Mouse (Mus musculus): ENCODE measurements around the gene Ptgdr2. TPM values are rescaled to one million over a fixed set of nuclear protein-coding genes. Genes with fewer than 3 reads are reported as not detected.

Ptgdr2 gene
- polyA plus RNA-seq (2012; rRNA removed), result 0.10 TPM in 2 replicates

DNA sequence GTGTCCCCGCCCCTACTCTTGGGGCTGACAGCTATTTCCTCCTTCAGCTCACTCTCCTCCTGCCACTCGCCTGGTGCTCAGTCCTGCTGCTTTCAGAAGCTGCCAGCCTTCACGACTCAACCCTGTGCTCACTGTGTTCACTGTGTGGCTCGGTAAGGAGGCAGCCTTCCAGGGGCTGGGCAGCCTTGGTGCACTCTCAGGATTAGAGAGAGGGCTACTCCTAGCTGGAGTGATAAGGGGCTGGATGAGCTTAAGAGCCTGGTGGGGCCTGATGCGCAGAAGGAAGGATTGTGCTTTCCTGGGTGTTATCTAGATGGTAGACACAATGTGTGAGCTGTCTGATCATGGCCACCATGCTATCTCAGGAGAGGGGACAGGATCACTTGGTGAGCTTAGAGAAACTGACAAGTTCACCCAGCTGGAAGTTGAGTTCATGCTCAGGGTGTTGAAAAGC, at the start of gene Ptgdr2:
Gene Ptgdr2 (plus strand): TSS at position 51 of the 454 bp plus-strand sequence.

DNA sequence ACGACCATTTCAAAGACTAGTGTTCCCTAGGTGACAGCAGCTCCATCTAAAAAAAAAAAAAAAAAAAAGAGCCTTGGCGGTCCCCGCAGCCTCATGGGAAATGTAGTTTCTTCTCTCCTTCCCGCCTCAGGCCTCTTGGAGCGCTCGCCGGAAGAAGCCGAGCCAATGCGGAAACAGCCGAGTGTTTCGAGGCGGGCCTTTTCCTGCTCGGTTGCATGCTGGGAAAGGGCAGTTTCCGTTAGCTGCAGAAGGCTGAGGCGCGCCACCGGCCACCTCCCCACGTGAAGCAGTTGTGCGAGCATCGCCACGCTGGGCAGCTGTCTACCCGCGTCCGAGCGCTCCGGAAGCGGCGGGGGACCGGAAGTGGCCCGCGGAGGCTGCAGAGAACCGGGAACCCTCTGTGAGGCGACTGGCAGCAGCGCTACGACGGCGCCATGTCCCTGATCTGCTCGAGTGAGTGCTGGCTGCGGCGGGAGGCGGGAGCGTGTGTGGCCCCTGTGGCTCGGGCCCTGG, 41.9 kb upstream of the Ptgdr2 start, which contains the start of gene Prpf19:
Gene Prpf19 (plus strand): TSS at position 216 of the 513 bp plus-strand sequence.

DNA sequence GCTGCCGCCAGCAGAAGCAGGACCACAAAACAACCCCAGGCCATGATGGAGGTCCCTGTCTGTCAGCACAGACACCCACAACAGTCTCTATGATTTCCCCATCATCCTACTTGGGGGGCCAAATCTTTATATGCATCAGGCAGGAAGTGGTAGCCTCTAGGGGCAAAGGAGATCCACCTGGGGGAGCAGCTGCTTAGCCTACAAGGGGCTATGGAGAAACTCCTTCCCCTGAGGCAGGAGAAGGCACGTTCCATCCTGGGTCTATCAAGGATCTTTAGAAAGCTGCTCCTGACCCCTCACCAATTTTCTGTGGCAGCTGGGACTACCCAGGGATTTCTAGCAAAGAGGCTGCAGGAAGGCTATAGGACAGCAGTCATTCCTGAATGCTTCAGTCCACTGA, 16.4 kb upstream of the Ptgdr2 start, which contains the start of gene Zp1:
Gene Zp1 (minus strand): TSS at position 101 of the 400 bp plus-strand sequence.

DNA sequence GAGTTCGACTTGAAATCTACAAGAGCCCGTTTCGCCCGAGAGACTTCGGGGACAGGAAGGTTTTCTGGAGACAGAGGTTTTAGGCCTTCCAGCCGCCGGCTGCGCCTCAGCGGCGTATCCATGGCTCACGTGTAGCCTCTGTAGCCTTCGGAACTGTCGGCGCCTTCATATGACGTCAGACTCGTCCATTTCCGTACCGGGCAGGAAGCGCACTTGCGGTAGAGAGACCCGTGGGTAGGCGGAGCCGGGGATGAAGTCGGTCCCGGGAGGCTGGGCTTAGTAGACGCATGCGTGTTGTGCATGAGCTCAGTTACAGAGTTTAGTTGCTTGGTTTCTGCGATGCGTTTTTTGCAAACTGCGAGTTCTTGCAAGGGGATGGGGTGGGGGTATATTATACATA, 12.2 kb downstream of the Ptgdr2 start, which contains the start of gene Ccdc86:
Gene Ccdc86 (minus strand): TSS at position 155 of the 400 bp plus-strand sequence.

DNA sequence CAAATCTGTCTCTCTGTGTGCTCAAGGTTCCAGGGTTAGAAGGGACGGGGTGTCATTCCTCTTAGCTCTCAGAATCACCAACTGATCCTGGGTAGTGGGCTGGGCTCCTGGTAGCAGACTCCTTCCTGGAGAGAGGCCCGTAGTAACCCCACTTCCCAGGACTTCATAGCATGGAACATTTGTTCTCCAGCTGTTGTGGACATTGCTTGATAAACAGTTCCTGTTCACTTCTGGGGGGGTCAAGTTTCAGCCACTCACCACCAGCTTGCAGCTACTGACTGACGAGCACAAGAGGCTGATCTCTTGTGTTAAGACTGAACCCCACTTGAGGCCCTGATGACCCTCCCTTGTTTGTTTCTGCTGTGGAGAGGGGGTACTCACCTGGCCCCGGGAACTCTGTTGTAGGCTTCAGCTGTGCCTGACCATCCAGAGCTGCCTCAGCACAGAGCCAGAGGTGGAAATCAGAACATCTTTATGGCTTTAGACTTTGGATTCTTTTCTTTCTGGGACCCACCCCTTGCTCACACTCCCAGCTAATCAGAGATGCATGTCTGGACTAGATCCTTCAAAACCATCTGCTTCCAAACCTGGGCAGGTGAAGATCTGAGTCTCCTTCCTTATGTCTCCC, 37.4 kb downstream of the Ptgdr2 start, which contains the start of gene Ms4a10:
Gene Ms4a10 (minus strand): TSS at position 433 of the 628 bp plus-strand sequence.

Other genes starting within 250 kb of the Ptgdr2 start
- 21.5 and 23.0 TPM in 2 replicates for gene Vps37c, start 248.4 kb upstream of the Ptgdr2 start, polyA plus RNA-seq (2012; rRNA removed)
- gene Cd5, start 198.2 kb upstream of the Ptgdr2 start, polyA plus RNA-seq (2012; rRNA removed), result 0.45 and 0.65 TPM in 2 replicates
- gene Cd6, start 107.1 kb upstream of the Ptgdr2 start, polyA plus RNA-seq (2012; rRNA removed), result 0.11 and 0.15 TPM in 2 replicates
- 4.0 and 6.0 TPM in 2 replicates for gene Slc15a3, start 97.4 kb upstream of the Ptgdr2 start, polyA plus RNA-seq (2012; rRNA removed)
- 13.8 and 14.4 TPM in 2 replicates for gene Tmem132a, start 67.2 kb upstream of the Ptgdr2 start, polyA plus RNA-seq (2012; rRNA removed)
- 64.5 and 67.6 TPM in 2 replicates for gene Tmem109, start 55.2 kb upstream of the Ptgdr2 start, polyA plus RNA-seq (2012; rRNA removed)
- 76.8 and 77.7 TPM in 2 replicates for gene Prpf19, start 41.9 kb upstream of the Ptgdr2 start, polyA plus RNA-seq (2012; rRNA removed)
- not detected in 2 replicates for gene Zp1, start 16.5 kb upstream of the Ptgdr2 start, polyA plus RNA-seq (2012; rRNA removed)
- gene Ccdc86, start 12.1 kb downstream of the Ptgdr2 start, polyA plus RNA-seq (2012; rRNA removed), result 3.4 and 3.5 TPM in 2 replicates
- gene Ms4a10, start 37.5 kb downstream of the Ptgdr2 start, polyA plus RNA-seq (2012; rRNA removed), result 0.14 and 0.54 TPM in 2 replicates
- gene Ms4a15, start 56.1 kb downstream of the Ptgdr2 start, polyA plus RNA-seq (2012; rRNA removed), result not detected in 2 replicates
- gene Ms4a18, start 80.9 kb downstream of the Ptgdr2 start, polyA plus RNA-seq (2012; rRNA removed), result not detected in 2 replicates
- 39.9 and 42.1 TPM in 2 replicates for gene Ms4a8a, start 143.9 kb downstream of the Ptgdr2 start, polyA plus RNA-seq (2012; rRNA removed)
- not detected in 2 replicates for gene 1700017D01Rik, start 193.7 kb downstream of the Ptgdr2 start, polyA plus RNA-seq (2012; rRNA removed)
- gene 1700025F22Rik, start 228.2 kb downstream of the Ptgdr2 start, polyA plus RNA-seq (2012; rRNA removed), result not detected in 2 replicates

Measured in stomach, adult 2 months (tissue).